Mouse (Mus musculus) G1E (cell line): Measurements from ENCODE around the gene Wnt10b.

Source experiments
- CTCF ChIP-seq: IDR thresholded peaks from 2 replicates; pipeline ENCODE4 v1.5.1; 2012; ENCODE audit warnings: low read depth, low read length, inconsistent platforms, mixed read lengths
- GATA1 ChIP-seq: IDR thresholded peaks from 2 replicates; pipeline ENCODE4 v1.6.1; 2012; ENCODE audit warnings: borderline replicate concordance, low read length, inconsistent platforms, mixed read lengths

DNA sequence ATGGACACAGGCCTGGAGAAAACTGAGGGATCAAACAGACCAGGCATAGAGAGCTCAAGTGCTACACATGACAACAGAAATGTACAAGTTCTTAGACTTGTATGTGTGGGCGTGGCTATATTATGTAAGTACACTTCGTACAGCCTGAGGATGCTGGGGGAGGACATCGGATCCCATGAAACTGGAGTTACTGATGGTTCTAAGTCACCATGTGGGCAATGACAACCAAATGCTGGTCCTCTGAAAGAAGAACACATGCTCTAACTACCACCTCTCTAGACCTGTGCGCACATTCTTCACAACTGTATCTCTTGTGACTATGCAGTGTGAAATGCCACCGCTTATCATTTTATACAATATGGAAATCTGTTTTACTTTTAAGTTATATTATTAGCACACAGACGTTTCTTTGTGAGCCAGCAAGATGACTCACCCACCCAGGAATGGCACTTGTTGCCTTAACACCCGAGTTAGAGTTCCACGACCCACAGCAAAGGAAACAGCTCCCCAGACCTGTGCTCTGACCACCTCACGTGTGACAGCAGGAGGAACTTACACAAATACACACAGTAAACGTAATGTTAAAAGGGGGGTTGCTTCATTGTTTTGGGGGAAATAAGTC, 31.5 kb downstream of the Wnt10b start:
- no peak for TF ChIP-seq CTCF
- no peak for TF ChIP-seq GATA1
